Mouse (Mus musculus) midbrain, embryonic 12.5 days (tissue): ENCODE measurements around the gene Snx19. TPM values are rescaled to one million over a fixed set of nuclear protein-coding genes. Genes with fewer than 3 reads are reported as not detected.

Experiments
- ATAC-seq: fragments of 200-750 bp; cut with Nextera tagmentation; 2 replicates; pipeline ENCODE4 v1.8.0; 2017; ENCODE audit warnings: low read depth, moderate TSS enrichment, moderate library complexity; ENCODE audit not compliant: low FRiP score
- H3K27ac ChIP-seq: fragments of 300-500 bp; sonication (generic); replicated peaks from 2 replicates; pipeline ENCODE4 v1.5.1; 2016; ENCODE audit warnings: mild to moderate bottlenecking
- H3K27me3 ChIP-seq: fragments of 300-500 bp; sonication (generic); 2 replicates; pipeline ENCODE4 v1.6.1; 2016; ENCODE audit warnings: mild to moderate bottlenecking
- H3K36me3 ChIP-seq: fragments of 300-500 bp; sonication (generic); 2 replicates; pipeline ENCODE4 v1.6.1; 2016
- H3K4me1 ChIP-seq: fragments of 300-500 bp; sonication (generic); 2 replicates; pipeline ENCODE4 v1.6.1; 2016
- H3K4me2 ChIP-seq: fragments of 300-500 bp; sonication (generic); replicated peaks from 2 replicates; pipeline ENCODE4 v1.6.1; 2016; ENCODE audit warnings: mild to moderate bottlenecking, moderate library complexity
- H3K4me3 ChIP-seq: fragments of 300-500 bp; sonication (generic); 2 replicates; pipeline ENCODE4 v1.5.1; 2016; ENCODE audit warnings: mild to moderate bottlenecking
- H3K9ac ChIP-seq: fragments of 300-500 bp; sonication (generic); replicated peaks from 2 replicates; pipeline ENCODE4 v1.6.1; 2016; ENCODE audit warnings: mild to moderate bottlenecking, moderate library complexity
- H3K9me3 ChIP-seq: fragments of 300-500 bp; sonication (generic); 2 replicates; pipeline ENCODE4 v1.6.1; 2016; ENCODE audit warnings: mild to moderate bottlenecking
- WGBS: fragments of 180-500 bp; shearing (Covaris S2); methylation state at CpG from one replicate; pipeline ENCODE4 v1.1.7; 2016; 5-methylcytosine and 5-hydroxymethylcytosine counted together
- polyA plus RNA-seq: library from polyadenylated mRNA; unstranded; fragments of >200 nt; fragmentation: Nextera tagmentation; extraction: Ambion mirVana; gene quantifications from 2 replicates; pipeline ENCODE4 v1.2.1, GENCODE M21; 2016

The Snx19 gene
- polyA plus RNA-seq, 1 experiment from 2014 or later: 27.8 TPM

DNA sequence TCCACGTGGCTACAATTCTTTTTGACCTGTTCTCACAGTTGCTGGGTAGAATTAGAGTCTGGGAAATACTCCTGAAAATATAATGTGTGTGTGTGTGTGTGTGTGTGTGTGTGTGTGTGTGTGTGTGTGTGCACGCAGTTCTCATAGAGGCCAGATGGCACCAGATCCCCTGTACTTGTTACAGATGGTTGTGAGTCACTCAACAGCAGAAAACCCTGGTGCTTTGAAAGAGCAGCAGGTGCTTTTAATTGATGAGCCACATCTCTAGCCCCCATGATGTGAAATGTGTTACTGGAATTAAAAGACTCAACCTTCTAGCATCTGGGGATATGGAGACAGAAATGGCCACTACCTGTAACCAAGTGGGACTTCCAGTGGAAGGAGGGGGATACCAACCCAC is 58.3 kb downstream of the Snx19 start:
- Histone ChIP-seq H3K27me3 (no peaks in the 10 kb centered on the region), H3K4me2 (no peak overlapping the region), H3K9me3 (no peaks in the 10 kb centered on the region), H3K9ac (no peak overlapping the region), H3K27ac (no peak overlapping the region), H3K4me1 (no peaks in the 10 kb centered on the region), H3K4me3 (no peak overlapping the region), H3K36me3 (no peaks in the 10 kb centered on the region)
- ATAC-seq: no peak
- 86% methylated on average over 2 of the region's 2 CpGs for WGBS

DNA sequence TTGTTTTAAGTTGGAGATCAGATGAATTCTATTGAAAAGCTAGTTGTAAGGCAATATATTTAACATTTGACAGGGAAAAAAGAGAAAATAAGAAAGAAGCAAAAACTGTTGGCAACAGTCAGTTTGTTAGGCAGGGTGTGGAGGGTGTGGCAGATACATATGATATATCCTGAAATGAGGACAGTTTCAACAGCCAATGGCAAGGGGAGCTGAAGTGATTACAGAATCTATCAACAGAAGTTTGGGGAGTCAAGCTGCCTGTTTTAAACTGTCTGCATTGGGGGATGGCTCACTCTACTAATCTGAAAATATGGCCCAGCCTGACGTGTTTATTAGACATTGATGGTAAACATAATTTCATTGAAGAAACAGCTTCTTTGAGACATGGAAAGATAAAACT is 61.5 kb downstream of the Snx19 start:
- H3K27me3 ChIP-seq: no peaks in the 10 kb centered on the region
- no peak overlapping the region for H3K4me3 ChIP-seq
- 87% methylated on average over 1 of the region's 1 CpGs for WGBS
- no peak overlapping the region for H3K9ac ChIP-seq
- H3K9me3 ChIP-seq: no peaks in the 10 kb centered on the region
- no peaks in the 10 kb centered on the region for H3K4me1 ChIP-seq
- no peak for ATAC-seq
- H3K4me2 ChIP-seq: no peak overlapping the region
- H3K36me3 ChIP-seq: no peaks in the 10 kb centered on the region
- H3K27ac ChIP-seq: no peak overlapping the region

DNA sequence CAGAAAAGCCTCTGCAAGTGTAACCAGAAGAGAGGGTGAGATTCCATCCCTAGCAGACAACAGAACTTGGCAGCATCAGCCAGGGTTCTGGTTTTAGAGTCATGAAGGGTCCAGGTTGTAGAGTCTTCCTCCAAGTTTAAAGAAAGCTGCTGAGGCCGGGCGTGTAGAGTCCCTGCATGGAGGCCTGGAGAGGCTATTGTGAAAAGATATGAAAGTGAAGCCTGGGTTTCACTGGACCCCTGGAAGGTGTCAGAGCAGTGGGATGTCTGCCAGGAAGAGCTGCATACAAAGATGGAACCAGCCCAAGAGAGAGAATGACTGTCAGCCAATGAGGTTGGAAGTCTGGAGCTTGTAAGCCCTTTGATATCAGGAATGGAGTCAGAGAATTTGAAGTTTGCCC is 67.5 kb downstream of the Snx19 start:
- no peak for ATAC-seq
- no peaks in the 10 kb centered on the region for H3K4me1 ChIP-seq
- WGBS: 91% methylated on average over 2 of the region's 2 CpGs

DNA sequence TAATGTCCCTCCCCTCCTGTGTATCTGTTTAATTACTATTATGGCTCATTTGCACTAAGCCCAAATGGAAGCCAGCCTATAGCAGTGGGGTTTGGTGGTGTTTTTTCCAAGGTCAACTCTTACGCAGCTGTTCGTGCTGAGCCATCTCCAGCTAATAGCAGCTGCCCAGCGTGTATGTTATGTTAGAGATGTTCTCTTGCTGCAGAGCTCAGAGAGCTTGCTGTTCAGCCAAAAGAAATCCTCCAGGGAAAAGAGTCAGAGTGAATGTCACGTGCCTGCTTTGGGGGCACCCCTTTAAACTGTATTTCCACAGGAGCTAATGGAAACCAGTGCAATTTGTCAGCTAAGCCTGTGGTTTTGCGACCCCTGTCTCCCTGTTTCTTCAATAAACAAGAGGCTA is 82.1 kb downstream of the Snx19 start:
- no peaks in the 10 kb centered on the region for H3K27me3 ChIP-seq
- H3K9me3 ChIP-seq: no peaks in the 10 kb centered on the region
- no peak overlapping the region for H3K4me3 ChIP-seq
- no peak overlapping the region for H3K4me2 ChIP-seq
- H3K9ac ChIP-seq: no peak overlapping the region
- H3K36me3 ChIP-seq: no peaks in the 10 kb centered on the region
- ATAC-seq: no peak
- 76% methylated on average over 5 of the region's 5 CpGs for WGBS
- no peak overlapping the region for H3K27ac ChIP-seq
- no peaks in the 10 kb centered on the region for H3K4me1 ChIP-seq

More for the DNA sequence above, 67.5 kb downstream of the Snx19 start:
- Histone ChIP-seq H3K9me3 (no peaks in the 10 kb centered on the region), H3K27ac (no peak overlapping the region), H3K9ac (no peak overlapping the region), H3K4me2 (no peak overlapping the region), H3K36me3 (no peaks in the 10 kb centered on the region), H3K27me3 (no peaks in the 10 kb centered on the region), H3K4me3 (no peak overlapping the region)

GRCm38 (mm10) chr9:30515953-30516352 is 89.0 kb downstream of the Snx19 start:
- Histone ChIP-seq H3K36me3 (no peaks in the 10 kb centered on the region), H3K27me3 (no peaks in the 10 kb centered on the region), H3K9me3 (no peaks in the 10 kb centered on the region), H3K4me2 (no peak overlapping the region), H3K9ac (no peak overlapping the region), H3K27ac (no peak overlapping the region), H3K4me3 (no peak overlapping the region), H3K4me1 (peaks cover 3% of the 10 kb centered on the region; the same call in 1 of the 2 replicates)
- ATAC-seq: no peak
